Mouse (Mus musculus): ENCODE data around the gene Rbm34.

The Rbm34 gene

GRCm38 (mm10) chr8:126961516-126961915, 9.4 kb downstream of the Rbm34 start:
- no peak for DNase-seq (ENCODE audit: extremely low spot score)

GRCm38 (mm10) chr8:126951900-126952636, 18.8 kb downstream of the Rbm34 start:
- DNase-seq (ENCODE audit: extremely low spot score), result no peak

DNA sequence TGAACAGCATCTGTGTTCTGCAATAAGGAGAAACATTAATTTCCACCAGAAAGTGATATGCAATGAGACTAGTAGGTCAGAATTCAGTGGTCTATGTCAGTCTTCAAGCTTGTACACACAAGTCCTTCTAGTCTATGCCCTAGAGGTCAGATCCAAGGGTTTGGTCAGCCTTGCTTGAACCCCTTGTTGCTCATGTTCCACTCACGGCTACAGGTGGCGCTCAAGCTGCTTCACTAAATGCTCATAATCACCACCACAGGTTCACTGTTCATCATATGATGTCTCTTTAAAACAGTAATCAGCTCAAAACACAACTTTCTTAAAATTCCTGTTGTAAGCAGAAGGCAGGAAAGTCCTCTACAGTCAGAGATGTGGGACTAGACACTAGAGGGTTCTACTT, 21.3 kb downstream of the Rbm34 start:
- DNase-seq (ENCODE audit: extremely low spot score), result no peak

DNA sequence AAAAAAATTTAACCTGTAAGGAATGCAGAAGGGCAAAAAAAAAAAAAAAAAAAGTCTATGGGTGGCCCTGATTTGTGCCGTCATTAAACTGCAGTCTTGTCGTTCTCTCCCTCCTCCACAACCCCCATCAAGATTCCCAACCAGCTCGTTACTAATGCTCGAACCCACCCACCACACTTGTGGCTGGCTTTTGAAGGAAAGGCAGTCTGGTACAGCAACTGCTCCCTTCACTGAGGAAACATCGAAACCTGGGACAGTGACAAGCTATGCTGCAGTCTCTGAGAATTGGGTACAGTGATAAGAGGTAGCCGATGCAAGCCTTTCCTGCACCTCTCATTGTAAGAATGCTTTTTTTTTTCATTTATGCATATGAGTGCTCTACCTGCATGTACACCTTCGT, 24.4 kb downstream of the Rbm34 start:
- no peak for DNase-seq (ENCODE audit: extremely low spot score)

DNA sequence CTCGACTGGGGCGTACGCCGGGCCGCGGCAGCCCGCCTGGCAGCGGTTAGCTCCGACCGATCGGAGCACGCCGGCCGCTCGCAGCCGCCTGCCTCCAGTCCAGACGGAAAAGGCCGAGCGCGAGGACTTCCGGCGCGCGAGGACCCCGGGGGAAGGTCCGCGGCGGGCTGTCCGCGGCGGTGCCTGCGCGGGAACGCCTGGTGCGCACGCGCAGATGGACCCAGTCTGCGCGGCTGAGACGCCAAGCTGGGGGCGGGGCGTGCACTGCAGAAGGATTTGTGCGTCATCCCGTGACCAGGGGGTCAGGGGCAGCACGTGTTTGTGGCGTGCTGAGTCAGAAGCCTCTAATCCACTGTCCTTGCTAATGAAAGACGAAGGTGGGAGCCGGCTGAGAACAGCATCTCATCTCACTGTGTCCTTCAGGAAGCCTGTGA, 25.1 kb downstream of the Rbm34 start, which contains the start of gene Tomm20:
TSS of gene Tomm20 (minus strand) at position 115 of the 434 bp plus-strand sequence.
- peak; percentile 97 for DNase-seq (ENCODE audit: extremely low spot score)

DNA sequence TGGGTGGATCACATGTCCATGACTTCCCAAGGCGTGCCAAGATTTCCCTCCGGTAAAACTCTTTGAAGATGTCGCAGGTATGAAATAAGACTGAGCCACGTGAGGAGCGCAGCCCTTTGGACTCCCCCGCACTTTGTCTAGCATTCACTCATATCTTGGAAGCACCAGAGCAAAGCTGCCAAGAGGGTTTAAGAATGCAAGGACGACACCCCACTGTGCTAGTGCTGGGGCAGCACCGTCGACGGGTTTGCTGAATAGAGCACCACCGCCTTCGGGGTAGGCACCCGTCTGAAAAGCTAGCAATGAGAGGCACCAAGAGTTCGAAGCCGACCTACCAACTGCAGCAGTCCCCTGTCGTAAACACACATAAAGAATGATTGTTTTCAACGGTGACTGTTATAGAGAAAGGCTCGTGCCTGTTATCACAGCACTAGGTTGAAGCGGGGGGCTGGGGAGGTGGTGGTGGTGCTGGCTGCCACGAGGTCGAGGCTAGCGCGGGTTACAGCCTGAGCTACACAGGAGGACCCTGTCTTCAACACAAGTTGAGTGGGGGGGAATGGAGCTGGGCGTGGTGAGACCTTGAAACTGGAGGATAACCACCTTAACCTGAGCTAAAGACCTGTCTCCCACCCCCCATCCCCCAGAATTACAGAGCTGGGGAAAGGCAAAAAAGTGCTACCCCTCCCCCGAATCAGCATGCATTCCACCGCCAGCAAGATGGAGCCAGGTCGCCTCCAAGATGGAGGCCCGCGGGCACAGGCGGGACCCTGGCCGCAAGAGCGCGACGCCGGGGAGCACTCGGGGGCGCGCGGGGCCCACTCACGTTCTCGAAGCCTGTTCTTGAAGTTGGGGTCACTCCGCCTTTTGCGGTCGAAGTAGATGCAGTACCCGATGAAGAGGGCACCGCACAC, 25.8 kb downstream of the Rbm34 start:
- DNase-seq (ENCODE audit: extremely low spot score), result peak; percentile 69

DNA sequence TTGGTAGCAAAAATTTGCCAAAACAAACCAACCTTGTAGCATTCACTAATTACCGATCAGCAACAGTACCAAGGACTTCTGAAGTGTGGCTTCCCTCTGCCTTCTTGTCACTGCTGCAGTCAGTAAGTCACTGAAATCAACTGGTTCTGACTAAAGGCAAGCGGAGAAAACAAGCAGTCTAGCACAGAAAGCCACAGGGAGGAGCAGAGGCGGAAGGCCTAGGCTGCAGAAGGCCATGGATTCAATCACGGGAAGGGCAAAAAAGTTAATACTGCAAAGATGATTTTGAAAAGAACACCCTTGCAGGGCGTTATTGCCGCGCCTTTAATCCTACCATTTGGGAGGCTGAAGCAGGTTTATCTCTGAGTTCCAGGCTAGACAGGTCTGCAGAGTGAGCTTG, 27.3 kb downstream of the Rbm34 start:
- no peak for DNase-seq (ENCODE audit: extremely low spot score)

DNA sequence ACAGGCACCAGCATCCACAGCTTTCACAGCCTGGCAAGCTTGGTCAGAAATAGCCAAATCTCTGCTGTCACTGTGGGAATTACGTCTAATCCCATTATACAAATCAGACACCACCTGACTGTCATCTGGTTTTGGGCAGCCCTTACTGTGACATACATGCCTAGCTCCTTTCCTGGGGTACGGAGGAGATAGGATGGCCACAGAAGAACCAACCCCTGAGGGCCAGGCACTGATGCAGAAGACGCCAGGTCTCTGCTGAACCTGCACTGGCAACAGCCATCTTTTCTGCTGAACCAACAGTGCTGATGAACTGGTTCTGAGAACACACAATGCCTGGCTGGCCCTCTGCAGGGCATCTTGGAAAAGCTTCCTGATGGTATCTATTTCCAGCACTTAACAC, 33.5 kb downstream of the Rbm34 start:
- no peak for DNase-seq (ENCODE audit: extremely low spot score)

DNA sequence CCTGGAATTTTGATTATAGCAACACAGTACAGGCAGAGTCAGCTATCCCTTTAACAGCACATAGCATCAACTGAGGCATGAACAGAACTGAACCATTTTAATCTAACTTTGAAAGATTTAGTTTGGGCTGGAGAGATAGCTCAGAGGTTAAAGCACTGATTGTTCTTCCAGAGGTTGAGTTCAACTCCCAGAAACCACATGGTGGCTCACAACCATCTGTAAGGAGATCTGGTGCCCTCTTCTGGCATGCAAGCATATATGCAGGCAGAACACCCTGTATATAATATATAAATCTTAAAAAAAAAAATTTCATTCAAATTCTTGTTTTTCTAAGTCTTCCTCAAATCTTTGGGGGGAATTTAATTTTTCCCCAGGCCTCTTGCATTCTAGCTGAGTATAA, 34.9 kb downstream of the Rbm34 start:
- no peak for DNase-seq (ENCODE audit: extremely low spot score)

- no peak for DNase-seq (ENCODE audit: extremely low spot score)
Observed at GRCm38 (mm10) chr8:126935387-126935786, 35.5 kb downstream of the Rbm34 start.

- DNase-seq (ENCODE audit: extremely low spot score), result no peak
Observed at GRCm38 (mm10) chr8:126932656-126933055, 38.2 kb downstream of the Rbm34 start.

DNA sequence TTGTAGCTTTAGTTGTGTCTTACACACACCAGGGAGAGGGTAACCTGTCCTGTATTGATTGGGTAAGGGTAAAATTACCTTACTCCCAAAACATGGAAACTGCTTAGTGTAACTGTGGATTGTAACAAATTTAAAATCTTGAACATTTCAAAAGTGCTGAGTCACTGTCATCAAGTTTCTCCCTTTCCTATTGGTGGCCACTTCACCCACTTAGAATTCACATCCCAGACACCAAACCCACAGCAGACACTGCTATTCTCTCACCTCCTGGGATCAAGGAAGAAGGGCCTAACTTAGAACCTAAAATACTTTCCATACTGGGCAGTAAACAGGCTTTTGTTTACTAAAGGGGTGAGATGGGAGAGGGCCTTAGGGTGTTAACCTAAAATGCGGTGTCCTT, 38.6 kb downstream of the Rbm34 start:
- no peak for DNase-seq (ENCODE audit: extremely low spot score)

GRCm38 (mm10) chr8:126931720-126932119, 39.2 kb downstream of the Rbm34 start:
- DNase-seq (ENCODE audit: extremely low spot score), result no peak

GRCm38 (mm10) chr8:126929607-126930161, 41.2 kb downstream of the Rbm34 start:
- peak; percentile 71 for DNase-seq (ENCODE audit: extremely low spot score)

GRCm38 (mm10) chr8:126928755-126929505, 41.9 kb downstream of the Rbm34 start:
- DNase-seq (ENCODE audit: extremely low spot score), result no peak

DNA sequence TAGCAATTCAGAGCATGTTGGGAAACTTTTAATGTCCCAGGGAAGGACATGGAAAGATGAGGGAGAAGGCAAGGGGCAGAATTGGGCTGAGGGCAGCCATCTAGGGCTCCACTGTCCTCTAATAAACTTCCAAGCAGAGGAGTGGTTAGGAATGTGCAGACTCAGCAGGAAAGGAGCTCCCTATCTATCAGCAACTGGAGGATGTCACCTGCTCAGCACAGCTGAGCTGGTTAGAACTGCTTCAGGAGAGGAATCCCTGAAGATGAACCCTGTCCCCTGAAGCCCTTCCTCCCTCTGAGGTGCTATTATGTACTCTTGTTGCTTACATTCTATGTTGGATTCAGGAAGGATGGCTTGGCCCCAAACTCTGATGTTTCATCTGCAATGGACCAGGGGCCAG, 42.8 kb downstream of the Rbm34 start:
- no peak for DNase-seq (ENCODE audit: extremely low spot score)

GRCm38 (mm10) chr8:126927058-126927457, 43.8 kb downstream of the Rbm34 start:
- DNase-seq (ENCODE audit: extremely low spot score), result no peak

- no peak for DNase-seq (ENCODE audit: extremely low spot score)
Observed at GRCm38 (mm10) chr8:126922981-126923380, 47.9 kb downstream of the Rbm34 start.

- no peak for DNase-seq (ENCODE audit: extremely low spot score)
Observed at GRCm38 (mm10) chr8:126921432-126921831, 49.4 kb downstream of the Rbm34 start.

DNA sequence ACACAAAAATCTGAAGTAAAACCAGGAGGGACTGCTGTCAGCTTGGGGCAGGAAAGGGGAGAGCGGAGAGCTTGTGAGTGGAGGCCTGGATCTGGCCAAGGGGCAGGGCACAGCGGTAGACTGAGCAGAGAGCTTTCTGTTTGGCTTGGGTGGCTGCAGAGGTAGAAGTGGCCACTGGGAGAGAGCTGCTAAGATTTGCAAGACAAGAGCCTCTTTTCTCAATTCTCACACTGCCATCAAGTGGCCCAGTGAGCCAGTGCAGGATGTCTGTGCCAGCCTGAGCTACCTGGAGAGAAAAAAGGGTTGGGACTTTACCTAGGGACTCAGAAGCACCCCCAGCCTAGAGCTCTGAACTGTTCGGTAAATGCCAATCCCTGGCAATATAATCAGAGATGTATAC, 50.0 kb downstream of the Rbm34 start:
- DNase-seq (ENCODE audit: extremely low spot score), result peak; percentile 70

DNA sequence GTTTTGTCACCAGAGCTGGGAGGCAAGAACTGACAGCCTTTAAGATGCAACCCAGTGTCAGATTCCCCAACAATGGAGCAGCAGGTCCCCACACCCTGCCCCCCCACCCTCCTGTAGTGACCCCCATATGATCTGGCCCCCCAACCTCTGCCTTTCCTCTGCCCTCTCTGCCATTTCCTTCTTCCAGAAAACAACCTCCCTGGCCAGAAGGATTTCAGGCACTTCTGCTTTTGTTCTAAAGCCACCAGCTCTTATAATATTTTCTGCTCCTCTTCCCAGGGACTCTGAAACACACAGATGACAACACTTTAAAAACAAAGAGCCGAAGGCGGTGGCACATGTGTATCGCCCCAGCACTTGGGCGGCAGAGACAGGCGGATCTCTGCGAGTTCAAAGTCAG, 50.5 kb downstream of the Rbm34 start:
- DNase-seq (ENCODE audit: extremely low spot score), result no peak

GRCm38 (mm10) chr8:126919703-126920102, 51.2 kb downstream of the Rbm34 start:
- no peak for DNase-seq (ENCODE audit: extremely low spot score)

Data from embryo, embryonic 9.5 days (tissue).